Mouse (Mus musculus): ENCODE measurements at regions not wholly inside any gene's neighbourhood (a gene's known extent, or its start where the extent isn't known, plus 50 kb on each side); places are given as distances from the start of the nearest gene placed in this dataset.
A peak's percentile ranks its signal among the peaks of the same experiment; 100 is the strongest.

DNA sequence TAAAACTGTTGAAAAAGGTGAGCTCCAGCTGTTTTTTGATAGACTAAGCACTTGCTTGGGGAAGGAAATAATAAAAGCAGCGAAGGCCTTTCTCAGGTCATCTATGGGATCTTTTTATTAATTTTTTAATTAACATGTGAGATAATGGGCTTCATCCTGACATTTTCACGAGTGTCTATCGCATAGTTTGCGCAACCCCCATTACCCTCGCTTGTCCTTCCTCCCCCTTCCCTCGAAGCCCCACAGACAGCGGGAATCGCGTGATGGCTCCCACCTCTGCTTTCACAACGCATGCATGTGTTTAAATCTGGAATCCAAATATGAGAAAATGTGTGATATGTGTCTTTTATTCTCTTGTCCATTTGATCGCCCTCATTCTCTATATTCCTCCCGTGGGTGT, 100.0 kb upstream of the Sox2 start:
- WGBS: 69% methylated on average over 12 of the region's 12 CpGs
- Histone ChIP-seq H3K36me3 (ENCODE audit: control insufficient read depth, insufficient read depth, low read length) (no peaks in the 10 kb centered on the region), H3K9ac (ENCODE audit: low read length) (no peak overlapping the region), H3K4me2 (ENCODE audit: low read length) (no peak overlapping the region), H3K4me3 (ENCODE audit: low read depth, low read length) (no peak overlapping the region), H3K27me3 (replicated peaks; ENCODE audit: control insufficient read depth, insufficient read depth, low read length) (no peaks in the 10 kb centered on the region), H3K27ac (ENCODE audit: low read depth, low read length) (no peak overlapping the region), H3K9me3 (replicated peaks; ENCODE audit: control insufficient read depth, low read length) (no peaks in the 10 kb centered on the region), H3K4me1 (ENCODE audit: control insufficient read depth, insufficient read depth, low read length) (peaks cover 8% of the 10 kb centered on the region)
- ATAC-seq (no peak), DNase-seq (ENCODE audit: low spot score) (no peak)

GRCm38 (mm10) chr3:34532451-34532850, 117.8 kb upstream of the Sox2 start:
- Histone ChIP-seq H3K27me3 (replicated peaks; ENCODE audit: control insufficient read depth, insufficient read depth, low read length) (no peaks in the 10 kb centered on the region), H3K4me1 (ENCODE audit: control insufficient read depth, insufficient read depth, low read length) (peaks cover 11% of the 10 kb centered on the region), H3K9ac (ENCODE audit: low read length) (no peak overlapping the region), H3K9me3 (replicated peaks; ENCODE audit: control insufficient read depth, low read length) (peaks cover 3% of the 10 kb centered on the region), H3K27ac (ENCODE audit: low read depth, low read length) (no peak overlapping the region), H3K36me3 (ENCODE audit: control insufficient read depth, insufficient read depth, low read length) (no peaks in the 10 kb centered on the region), H3K4me2 (ENCODE audit: low read length) (no peak overlapping the region), H3K4me3 (ENCODE audit: low read depth, low read length) (no peak overlapping the region)
- ATAC-seq: peak; percentile 67; the same call in 1 of the 2 replicates
- 23% methylated on average over 3 of the region's 3 CpGs for WGBS
- peak; percentile 63 for DNase-seq (ENCODE audit: low spot score)

GRCm38 (mm10) chr3:34531836-34532235, 118.4 kb upstream of the Sox2 start:
- no peaks in the 10 kb centered on the region for H3K36me3 ChIP-seq (ENCODE audit: control insufficient read depth, insufficient read depth, low read length)
- no peaks in the 10 kb centered on the region for H3K27me3 ChIP-seq (replicated peaks; ENCODE audit: control insufficient read depth, insufficient read depth, low read length)
- 35% methylated on average over 7 of the region's 7 CpGs for WGBS
- no peak overlapping the region for H3K4me2 ChIP-seq (ENCODE audit: low read length)
- ATAC-seq: peak; percentile 31; the same call in 1 of the 2 replicates
- peaks cover under 1% of the 10 kb centered on the region for H3K9me3 ChIP-seq (replicated peaks; ENCODE audit: control insufficient read depth, low read length)
- H3K27ac ChIP-seq (ENCODE audit: low read depth, low read length): no peak overlapping the region
- H3K9ac ChIP-seq (ENCODE audit: low read length): no peak overlapping the region
- peaks cover 11% of the 10 kb centered on the region for H3K4me1 ChIP-seq (ENCODE audit: control insufficient read depth, insufficient read depth, low read length)
- peak; percentile 42 for DNase-seq (ENCODE audit: low spot score)
- no peak overlapping the region for H3K4me3 ChIP-seq (ENCODE audit: low read depth, low read length)

DNA sequence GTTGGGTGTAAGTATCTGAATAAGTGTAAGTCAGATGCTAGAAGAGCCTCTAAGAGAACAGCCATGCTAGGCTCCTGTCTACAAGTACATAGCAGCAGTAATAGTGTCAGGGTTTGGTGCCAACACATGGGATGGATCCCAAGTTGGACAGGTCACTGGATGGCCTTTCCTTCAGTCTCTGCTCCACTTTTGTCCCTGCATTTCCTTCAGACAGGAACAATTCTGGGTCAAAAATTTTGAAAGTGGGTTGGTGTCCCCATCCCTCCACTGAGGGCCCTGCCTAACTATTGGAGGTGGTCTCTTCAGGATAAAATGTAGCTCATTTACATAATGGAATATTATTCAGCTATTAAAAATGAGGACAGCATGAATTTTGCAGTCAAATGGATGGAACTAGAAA, 122.7 kb upstream of the Sox2 start:
- H3K9ac ChIP-seq (ENCODE audit: low read length): no peak overlapping the region
- DNase-seq (ENCODE audit: low spot score): no peak
- no peak overlapping the region for H3K4me3 ChIP-seq (ENCODE audit: low read depth, low read length)
- no peaks in the 10 kb centered on the region for H3K27me3 ChIP-seq (replicated peaks; ENCODE audit: control insufficient read depth, insufficient read depth, low read length)
- no peaks in the 10 kb centered on the region for H3K36me3 ChIP-seq (ENCODE audit: control insufficient read depth, insufficient read depth, low read length)
- peaks cover 11% of the 10 kb centered on the region for H3K4me1 ChIP-seq (ENCODE audit: control insufficient read depth, insufficient read depth, low read length)
- H3K9me3 ChIP-seq (replicated peaks; ENCODE audit: control insufficient read depth, low read length): peaks cover 6% of the 10 kb centered on the region
- ATAC-seq: no peak
- no peak overlapping the region for H3K27ac ChIP-seq (ENCODE audit: low read depth, low read length)
- no peak overlapping the region for H3K4me2 ChIP-seq (ENCODE audit: low read length)

GRCm38 (mm10) chr3:34525730-34526129, 124.5 kb upstream of the Sox2 start:
- no peak overlapping the region for H3K27ac ChIP-seq (ENCODE audit: low read depth, low read length)
- peaks cover 6% of the 10 kb centered on the region for H3K9me3 ChIP-seq (replicated peaks; ENCODE audit: control insufficient read depth, low read length)
- H3K27me3 ChIP-seq (replicated peaks; ENCODE audit: control insufficient read depth, insufficient read depth, low read length): no peaks in the 10 kb centered on the region
- H3K4me3 ChIP-seq (ENCODE audit: low read depth, low read length): no peak overlapping the region
- ATAC-seq: no peak
- WGBS: 97% methylated on average over 5 of the region's 5 CpGs
- no peak for DNase-seq (ENCODE audit: low spot score)
- H3K4me2 ChIP-seq (ENCODE audit: low read length): no peak overlapping the region
- peaks cover 6% of the 10 kb centered on the region; the same call in 1 of the 2 replicates for H3K4me1 ChIP-seq (ENCODE audit: control insufficient read depth, insufficient read depth, low read length)
- H3K9ac ChIP-seq (ENCODE audit: low read length): no peak overlapping the region
- no peaks in the 10 kb centered on the region for H3K36me3 ChIP-seq (ENCODE audit: control insufficient read depth, insufficient read depth, low read length)

DNA sequence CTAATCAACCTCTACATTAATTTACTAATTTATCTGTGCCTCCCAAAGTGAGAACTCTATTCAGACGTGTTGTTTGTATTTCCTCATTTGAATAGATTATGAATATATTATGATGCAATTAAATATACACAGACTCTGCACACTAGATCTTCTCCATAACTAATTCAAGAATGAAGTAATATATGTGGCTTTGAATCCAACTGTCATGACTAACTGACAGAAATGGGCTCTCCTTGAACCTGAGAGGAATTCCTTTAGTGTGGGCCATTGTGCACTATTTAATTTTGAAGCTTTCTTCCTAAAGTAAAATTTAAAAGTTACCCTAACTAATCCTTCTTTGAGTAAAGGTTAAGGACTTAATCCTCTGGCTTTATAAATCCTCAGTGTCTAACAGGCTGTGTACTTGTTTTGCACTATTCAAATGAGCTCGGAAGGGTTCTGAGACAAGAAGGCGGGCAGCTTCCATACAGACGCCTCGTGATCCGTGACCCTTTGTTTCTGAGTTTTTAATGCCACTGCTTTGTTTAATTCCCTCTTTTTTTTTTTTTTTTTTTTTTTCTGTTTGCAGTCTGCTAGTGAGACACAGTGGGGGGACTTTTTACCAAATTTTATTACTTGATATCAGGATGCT, 128.0 kb upstream of the Sox2 start:
- Histone ChIP-seq H3K9me3 (replicated peaks; ENCODE audit: control insufficient read depth, low read length) (peaks cover 6% of the 10 kb centered on the region), H3K9ac (ENCODE audit: low read length) (no peak overlapping the region), H3K4me3 (ENCODE audit: low read depth, low read length) (no peak overlapping the region), H3K27me3 (replicated peaks; ENCODE audit: control insufficient read depth, insufficient read depth, low read length) (no peaks in the 10 kb centered on the region), H3K36me3 (ENCODE audit: control insufficient read depth, insufficient read depth, low read length) (no peaks in the 10 kb centered on the region), H3K27ac (ENCODE audit: low read depth, low read length) (no peak overlapping the region), H3K4me2 (ENCODE audit: low read length) (no peak overlapping the region), H3K4me1 (ENCODE audit: control insufficient read depth, insufficient read depth, low read length) (peaks cover 6% of the 10 kb centered on the region; the same call in 1 of the 2 replicates)
- peak; percentile 55 for ATAC-seq
- WGBS: 11% methylated on average over 6 of the region's 6 CpGs
- DNase-seq (ENCODE audit: low spot score): peak; percentile 43

DNA sequence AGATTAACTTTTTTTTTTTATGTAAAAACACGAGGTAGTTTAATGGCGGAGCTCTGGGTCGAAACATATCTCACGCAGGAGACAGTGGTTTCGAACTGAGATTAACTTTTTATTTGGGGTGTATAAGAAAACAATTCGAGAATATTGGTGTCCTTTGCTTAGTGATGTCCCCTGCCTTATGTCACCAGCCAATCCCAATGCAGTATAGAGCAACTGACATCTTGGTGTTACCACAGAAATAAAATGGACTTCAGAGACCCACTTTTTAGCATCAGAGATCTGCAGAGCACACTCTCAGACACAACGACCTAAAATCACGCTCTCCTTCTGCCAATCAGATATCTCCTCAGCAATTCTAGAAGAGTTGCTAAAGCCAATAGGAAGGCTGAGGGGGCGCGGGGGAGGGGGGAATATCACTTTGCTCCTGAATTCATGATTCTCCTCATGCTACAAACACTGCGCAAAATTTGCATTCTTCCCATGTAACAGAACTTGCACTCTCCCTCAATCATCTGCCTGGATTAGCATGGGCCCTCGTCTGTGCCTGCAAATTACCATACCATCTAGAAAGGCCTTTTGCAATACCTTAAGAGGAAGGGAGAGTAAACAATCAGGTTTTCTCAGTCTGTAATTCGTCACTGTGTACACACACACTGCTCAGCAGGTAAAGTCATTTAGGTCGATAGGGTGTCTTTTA, 128.7 kb upstream of the Sox2 start:
- Histone ChIP-seq H3K27ac (ENCODE audit: low read depth, low read length) (no peak overlapping the region), H3K9ac (ENCODE audit: low read length) (no peak overlapping the region), H3K9me3 (replicated peaks; ENCODE audit: control insufficient read depth, low read length) (peaks cover 5% of the 10 kb centered on the region), H3K4me3 (ENCODE audit: low read depth, low read length) (no peak overlapping the region), H3K4me1 (ENCODE audit: control insufficient read depth, insufficient read depth, low read length) (peaks cover 6% of the 10 kb centered on the region; the same call in 1 of the 2 replicates), H3K36me3 (ENCODE audit: control insufficient read depth, insufficient read depth, low read length) (no peaks in the 10 kb centered on the region), H3K4me2 (ENCODE audit: low read length) (no peak overlapping the region), H3K27me3 (replicated peaks; ENCODE audit: control insufficient read depth, insufficient read depth, low read length) (no peaks in the 10 kb centered on the region)
- WGBS: 61% methylated on average over 14 of the region's 14 CpGs
- ATAC-seq: peak; percentile 77; the same call in 1 of the 2 replicates
- DNase-seq (ENCODE audit: low spot score): peak; percentile 63

GRCm38 (mm10) chr3:34512503-34513145, 137.6 kb upstream of the Sox2 start:
- Histone ChIP-seq H3K9me3 (replicated peaks; ENCODE audit: control insufficient read depth, low read length) (0 out of 2 replicates have a peak, but pooled peaks cover 3% of the 10 kb centered on the region), H3K27ac (ENCODE audit: low read depth, low read length) (no peak overlapping the region), H3K4me1 (ENCODE audit: control insufficient read depth, insufficient read depth, low read length) (0 out of 2 replicates have a peak, but pooled peaks cover 5% of the 10 kb centered on the region), H3K4me3 (ENCODE audit: low read depth, low read length) (no peak overlapping the region), H3K27me3 (replicated peaks; ENCODE audit: control insufficient read depth, insufficient read depth, low read length) (no peaks in the 10 kb centered on the region), H3K4me2 (ENCODE audit: low read length) (no peak overlapping the region), H3K36me3 (ENCODE audit: control insufficient read depth, insufficient read depth, low read length) (no peaks in the 10 kb centered on the region), H3K9ac (ENCODE audit: low read length) (no peak overlapping the region)
- WGBS: 87% methylated on average over 13 of the region's 13 CpGs
- ATAC-seq: no peak
- no peak for DNase-seq (ENCODE audit: low spot score)

- DNase-seq (ENCODE audit: low spot score): no peak
- Histone ChIP-seq H3K9ac (ENCODE audit: low read length) (no peak overlapping the region), H3K27ac (ENCODE audit: low read depth, low read length) (no peak overlapping the region), H3K9me3 (replicated peaks; ENCODE audit: control insufficient read depth, low read length) (0 out of 2 replicates have a peak, but pooled peaks cover 3% of the 10 kb centered on the region), H3K4me2 (ENCODE audit: low read length) (no peak overlapping the region), H3K4me3 (ENCODE audit: low read depth, low read length) (no peak overlapping the region), H3K4me1 (ENCODE audit: control insufficient read depth, insufficient read depth, low read length) (0 out of 2 replicates have a peak, but pooled peaks cover 5% of the 10 kb centered on the region), H3K36me3 (ENCODE audit: control insufficient read depth, insufficient read depth, low read length) (no peaks in the 10 kb centered on the region), H3K27me3 (replicated peaks; ENCODE audit: control insufficient read depth, insufficient read depth, low read length) (no peaks in the 10 kb centered on the region)
- ATAC-seq: no peak
- WGBS: 90% methylated on average over 4 of the region's 4 CpGs
Observed at GRCm38 (mm10) chr3:34510723-34511122, 139.5 kb upstream of the Sox2 start.

All from forebrain, embryonic 14.5 days (tissue).